Comparison of ENCODE assay signal across 21 mouse cellular contexts in genomic region chr2:28132117-28132516, GRCm38 (mm10). TPM values are rescaled to one million over a fixed set of nuclear protein-coding genes. Genes with fewer than 3 reads are reported as not detected.
DNase-seq lines count a peak whose midpoint lies in the region; ATAC-seq and TF ChIP-seq lines count a peak whose summit lies in the region.
"Had no signal": no experiment of that assay in that cellular context is flagged by ENCODE, and none has a peak within 500 bp of the region (broad histone marks: within the 10 kb centered on the region; RNA-seq: fewer than 3 reads in every experiment).

No protein-coding gene starts in this region.

- peak overlapping the region; percentile 53 for H3K4me3 ChIP-seq in testis, adult 2 months (ENCODE audit: control insufficient read depth, low read depth, low read length)
- H3K4me3 ChIP-seq in thymus, adult 2 months (ENCODE audit: control insufficient read depth, insufficient read depth, low read length): no peak overlapping the region
- H3K4me3 ChIP-seq: embryonic facial prominence, embryonic 12.5 days; heart, adult 2 months; heart, embryonic 15.5 days had no signal

- H3K27ac ChIP-seq in testis, adult 2 months (ENCODE audit: control insufficient read depth, insufficient read depth, low read depth, low read length): no peak overlapping the region
- H3K27ac ChIP-seq in thymus, adult 2 months (ENCODE audit: control insufficient read depth, insufficient read depth, low read length): no peak overlapping the region
- H3K27ac ChIP-seq: embryonic facial prominence, embryonic 12.5 days; heart, adult 2 months; heart, embryonic 15.5 days; hindbrain, embryonic 14.5 days had no signal

- H3K27me3 ChIP-seq in testis, adult 2 months (ENCODE audit: control insufficient read depth, insufficient read depth, low read length): no peaks in the 10 kb centered on the region
- no peaks in the 10 kb centered on the region for H3K27me3 ChIP-seq in thymus, adult 2 months (ENCODE audit: control insufficient read depth, insufficient read depth, low read length)
- H3K27me3 ChIP-seq: embryonic facial prominence, embryonic 12.5 days; heart, embryonic 15.5 days had no signal

- peak; percentile 70; the same call in 1 of the 2 replicates for ATAC-seq in frontal cortex, adult (ENCODE audit: low TSS enrichment)
- no peak for ATAC-seq in megakaryocyte progenitor cell, adult 5-6 weeks (replicated peaks; ENCODE audit: poor library complexity)
- ATAC-seq: forebrain, embryonic 14.5 days had no signal

- no peak for TF ChIP-seq CTCF in testis, adult 2 months (IDR thresholded peaks at IDR 0.05; ENCODE audit: control insufficient read depth, insufficient read depth, insufficient replicate concordance, low read depth, low read length)
- no peak for TF ChIP-seq CTCF in thymus, adult 2 months (IDR thresholded peaks at IDR 0.05; ENCODE audit: borderline replicate concordance, control insufficient read depth, extremely low read depth, insufficient read depth, low read length, poor library complexity)

- H3K4me1 ChIP-seq in testis, adult 2 months (ENCODE audit: control insufficient read depth, insufficient read depth, low read length): no peaks in the 10 kb centered on the region; the same call in 1 of the 2 replicates
- no peaks in the 10 kb centered on the region for H3K4me1 ChIP-seq in thymus, adult 2 months (replicated peaks; ENCODE audit: control insufficient read depth, insufficient read depth, low read length)
- H3K4me1 ChIP-seq: embryonic facial prominence, embryonic 12.5 days; heart, embryonic 15.5 days had no signal

- no peak for DNase-seq in frontal cortex, postnatal 14 days (ENCODE audit: low spot score in 2 of 2)
- no peak for DNase-seq in testis, postnatal 14 days (ENCODE audit: low spot score)
- peak; percentile 31 for DNase-seq in fibroblast of lung, adult 2 months (ENCODE audit: low read depth)
- no peak for DNase-seq in thymus, adult 2 months
- DNase-seq: adrenal gland, postnatal 10 days; cerebellum, adult 11-12 months; cerebellum, adult 9-10 months; cerebellum, postnatal 25 days; gastrocnemius, postnatal 14 days; heart, adult 2 months; heart, postnatal 14 days had no signal

- H3K36me3 ChIP-seq in testis, adult 2 months (ENCODE audit: control insufficient read depth, insufficient read depth, low read length): no peaks in the 10 kb centered on the region
- H3K36me3 ChIP-seq in thymus, adult 2 months (ENCODE audit: control insufficient read depth, insufficient read depth, low read length): no peaks in the 10 kb centered on the region
- H3K36me3 ChIP-seq: embryonic facial prominence, embryonic 12.5 days; heart, embryonic 15.5 days had no signal

- TF ChIP-seq POLR2A in testis, adult 2 months (IDR thresholded peaks at IDR 0.05; ENCODE audit: control insufficient read depth, low read depth, low read length): no peak
- TF ChIP-seq POLR2A in thymus, adult 2 months (IDR thresholded peaks at IDR 0.05; ENCODE audit: control insufficient read depth, extremely low read depth, insufficient read depth, low read length, poor library complexity): no peak

- 93% methylated on average over 4 of the region's 4 CpGs for WGBS in thymus, adult 2 months

RNA-seq across cellular contexts. Expression of gene Fcnb, which starts 47.4 kb away (rescaled TPM):
- polyA plus RNA-seq in testis, adult 2 months (2012; rRNA removed): not detected in 2 replicates
- total RNA-seq in megakaryocyte progenitor cell, adult 5-6 weeks (2015): 149 and 237 TPM in 2 replicates
- total RNA-seq in megakaryocyte progenitor cell, adult 5-6 weeks (2017): 92.7 and 139 TPM in 2 replicates
- polyA plus RNA-seq in thymus, adult 2 months (2012; rRNA removed): 0.85 and 1.3 TPM in 2 replicates
- total RNA-seq: CH12.LX; gastrocnemius, postnatal 14 days; heart, adult 2 months; heart, postnatal 14 days had no signal
- polyA plus RNA-seq: cortical plate, adult 2 months; embryonic facial prominence, embryonic 12.5 days; forebrain, embryonic 14.5 days; gonadal fat pad, adult 2 months; heart, adult 2 months had no signal
